Mouse (Mus musculus) liver, postnatal 0 days (tissue): ENCODE data around the gene Pitpnb.

Experiments used
- CTCF ChIP-seq: sonication (generic); IDR thresholded peaks from 2 replicates; pipeline ENCODE4 v1.5.1; 2016; ENCODE audit warnings: antibody characterized with exemption, low read depth
- EP300 ChIP-seq: IDR thresholded peaks from 2 replicates; pipeline ENCODE4 v1.6.1; 2016; ENCODE audit warnings: antibody characterized with exemption, low read depth, mild to moderate bottlenecking

DNA sequence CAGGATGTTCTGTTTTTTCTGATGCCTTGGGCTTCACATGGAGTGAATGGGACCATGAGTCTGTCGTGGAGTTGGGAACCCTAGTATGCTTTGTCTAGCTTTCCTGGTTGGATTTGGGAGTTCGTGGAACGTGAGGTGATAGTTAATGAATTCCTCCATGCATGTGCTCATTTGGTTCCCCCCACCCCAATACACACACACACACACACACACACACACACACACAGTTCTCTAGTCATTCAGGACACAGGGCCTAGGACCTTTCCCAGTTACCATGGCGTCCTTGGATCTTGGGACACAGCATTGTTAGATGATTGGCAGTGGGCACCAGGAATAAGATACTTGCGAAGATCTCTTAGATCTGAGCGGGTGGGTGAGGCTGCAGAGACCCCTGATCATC is 98.3 kb downstream of the Pitpnb start:
- TF ChIP-seq CTCF (no peak), EP300 (no peak)
